Mouse (Mus musculus) heart, postnatal 0 days (tissue): ENCODE results near the gene Tmbim7.

Experiments used
- CTCF ChIP-seq: IDR thresholded peaks from 2 replicates; pipeline ENCODE4 v1.5.1; 2016; ENCODE audit warnings: antibody characterized with exemption, control low read depth, low read depth
- EP300 ChIP-seq: IDR thresholded peaks from 2 replicates; pipeline ENCODE4 v1.6.1; 2016; ENCODE audit warnings: antibody characterized with exemption, low read depth

- no peak for TF ChIP-seq CTCF
- TF ChIP-seq EP300 = no peak
Observed at GRCm38 (mm10) chr5:3651621-3652020, 640 bp downstream of the Tmbim7 start.
